Mouse (Mus musculus): ENCODE data around the gene Dnase2a.

Dnase2a gene

GRCm38 (mm10) chr8:84970135-84970790 lies 61.9 kb downstream of the Dnase2a start:
- no peak for DNase-seq (ENCODE audit: low spot score in 2 of 2)

- DNase-seq (ENCODE audit: low spot score in 2 of 2), result no peak
Measured at GRCm38 (mm10) chr8:84970913-84971312, 62.6 kb downstream of the Dnase2a start.

Measured in cerebellum, postnatal 4 days (tissue).